Mouse (Mus musculus) liver, adult 2 months (tissue): Measurements from ENCODE around the gene Serpinb9.

Experiments used
- CTCF ChIP-seq: fragments of 200-500 bp; IDR thresholded peaks from 2 replicates; pipeline ENCODE4 v1.5.1; 2011; ENCODE audit warnings: low read depth, low read length, control low read depth
- POLR2A ChIP-seq: fragments of 200-500 bp; IDR thresholded peaks from 2 replicates; pipeline ENCODE4 v1.6.1; 2011; ENCODE audit warnings: low read length, control low read depth; ENCODE audit not compliant: insufficient read depth; ENCODE audit errors: extremely low read depth

GRCm38 (mm10) chr13:32957917-32958316, 45.1 kb upstream of the Serpinb9 start:
- TF ChIP-seq POLR2A (no peak), CTCF (no peak)
